ENCODE assay signal across 8 mouse cellular contexts in the genomic region with DNA sequence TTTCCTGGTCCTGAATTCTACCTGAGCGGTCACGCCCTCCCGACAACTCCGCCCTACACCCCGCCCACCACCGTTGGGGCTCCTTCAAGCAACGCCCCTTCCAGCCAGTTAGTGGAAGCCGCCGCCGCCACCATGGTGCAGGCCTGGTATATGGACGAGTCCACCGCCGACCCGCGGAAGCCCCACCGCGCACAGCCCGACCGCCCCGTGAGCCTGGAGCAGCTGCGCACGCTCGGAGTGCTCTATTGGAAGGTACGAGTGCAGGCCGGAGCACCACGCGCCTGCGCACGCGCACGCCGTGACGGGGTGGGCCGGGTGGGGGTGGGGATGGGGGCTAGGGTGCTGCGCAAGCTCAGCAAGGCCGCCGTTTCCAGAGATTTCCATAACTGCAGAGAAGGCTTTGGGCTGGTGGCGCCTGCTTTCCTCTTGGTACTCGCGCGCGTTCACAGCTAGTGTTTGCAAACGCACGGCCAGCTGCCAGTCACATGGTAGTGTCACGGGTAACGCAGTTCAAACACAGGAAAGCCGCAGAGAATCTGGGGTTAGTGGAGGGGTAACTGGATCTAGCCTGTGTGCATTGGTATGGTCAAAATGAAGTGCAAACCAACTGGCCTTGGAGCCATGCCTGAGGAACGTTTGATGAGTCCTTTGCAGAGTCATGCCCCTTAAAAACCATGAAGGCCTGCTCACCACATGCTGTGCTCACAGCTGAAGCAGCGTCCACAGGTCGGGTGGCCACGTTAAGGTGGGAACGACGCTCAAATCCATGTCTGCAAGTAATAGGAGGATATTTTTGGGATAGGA. TPM values are rescaled to one million over a fixed set of nuclear protein-coding genes. Genes with fewer than 3 reads are reported as not detected.
DNase-seq lines count a peak whose midpoint lies in the region; ATAC-seq and TF ChIP-seq lines count a peak whose summit lies in the region.

TSS of gene Adi1 (plus strand) at position 111 of the 804 bp plus-strand sequence.

- TF ChIP-seq CTCF in G1E (IDR thresholded peaks at IDR 0.05; ENCODE audit: low read depth, low read length), result no peak
- no peak for TF ChIP-seq CTCF in forebrain, postnatal 0 days (IDR thresholded peaks at IDR 0.05; ENCODE audit: low read depth)

- peak; percentile 75 for ATAC-seq in G1E (ENCODE audit: extremely low read depth, insufficient number of reproducible peaks, low FRiP score, poor library complexity, severe bottlenecking)
- ATAC-seq in forebrain, postnatal 0 days, result peak; percentile 98
- ATAC-seq in lung, embryonic 15.5 days (ENCODE audit: borderline replicate concordance, extremely low read depth, low FRiP score, low TSS enrichment), result peak; percentile 94

- peaks cover 22% of the 10 kb centered on the region for H3K4me1 ChIP-seq in G1E (ENCODE audit: insufficient read depth, low read depth, low read length)
- H3K4me1 ChIP-seq in forebrain, postnatal 0 days (ENCODE audit: insufficient read depth), result peaks cover 9% of the 10 kb centered on the region
- peaks cover 17% of the 10 kb centered on the region for H3K4me1 ChIP-seq in lung, embryonic 15.5 days

- peak within 1 kb of the TSS; percentile 79 for H3K4me3 ChIP-seq in G1E (ENCODE audit: low read depth, low read length)
- H3K4me3 ChIP-seq in forebrain, postnatal 0 days (ENCODE audit: low read depth, low read length), result peak within 1 kb of the TSS; percentile 51
- peak within 1 kb of the TSS; percentile 65 for H3K4me3 ChIP-seq in lung, embryonic 15.5 days

- H3K9ac ChIP-seq in forebrain, postnatal 0 days, result peak within 1 kb of the TSS; percentile 80
- H3K9ac ChIP-seq in lung, embryonic 15.5 days, result peak within 1 kb of the TSS; percentile 74

- H3K9me3 ChIP-seq in G1E (replicated peaks), result no peaks in the 10 kb centered on the region
- H3K9me3 ChIP-seq in forebrain, postnatal 0 days (ENCODE audit: low read length), result no peaks in the 10 kb centered on the region
- no peaks in the 10 kb centered on the region for H3K9me3 ChIP-seq in lung, embryonic 15.5 days

- peak within 1 kb of the TSS; percentile 97 for H3K27ac ChIP-seq in forebrain, postnatal 0 days (ENCODE audit: low read depth, low read length)
- peak within 1 kb of the TSS; percentile 98 for H3K27ac ChIP-seq in lung, embryonic 15.5 days

- H3K4me2 ChIP-seq in forebrain, postnatal 0 days (ENCODE audit: low read depth), result peak within 1 kb of the TSS; percentile 64
- H3K4me2 ChIP-seq in lung, embryonic 15.5 days, result peak within 1 kb of the TSS; percentile 74

- peaks cover 30% of the 10 kb centered on the region for H3K36me3 ChIP-seq in G1E (replicated peaks)
- H3K36me3 ChIP-seq in forebrain, postnatal 0 days (ENCODE audit: insufficient read depth), result no peaks in the 10 kb centered on the region
- peaks cover 10% of the 10 kb centered on the region; the same call in 1 of the 2 replicates for H3K36me3 ChIP-seq in lung, embryonic 15.5 days

- 4% methylated on average over 53 of the region's 53 CpGs for WGBS in forebrain, postnatal 0 days
- 2% methylated on average over 53 of the region's 53 CpGs for WGBS in lung, embryonic 15.5 days

- peaks cover 9% of the 10 kb centered on the region for H3K27me3 ChIP-seq in G1E (ENCODE audit: insufficient read depth, low read length)
- H3K27me3 ChIP-seq in forebrain, postnatal 0 days (ENCODE audit: insufficient read depth, low read length), result no peaks in the 10 kb centered on the region
- H3K27me3 ChIP-seq in lung, embryonic 15.5 days, result no peaks in the 10 kb centered on the region

- peak; percentile 88 for DNase-seq in G1E (ENCODE audit: low spot score)
- DNase-seq in cerebellum, adult 18-20 months, result peak; percentile 86 to 88
- DNase-seq in forebrain, postnatal 0 days, result peak; percentile 95
- peak; percentile 81 for DNase-seq in heart, postnatal 4 days
- peak; percentile 80 to 85 for DNase-seq in layer of hippocampus, adult 8-10 months (ENCODE audit: low spot score in 2 of 2)
- peak; percentile 68 for DNase-seq in ovary, postnatal 10 days (ENCODE audit: low spot score)
- peak; percentile 75 to 77 for DNase-seq in thymus, postnatal 10 days (ENCODE audit: low spot score in 2 of 2)

RNA-seq across cellular contexts. Expression of gene Adi1, which starts in this region (rescaled TPM):
- total RNA-seq in G1E (2014; fragmentation: Nextera tagmentation) (70.8 and 97.4 TPM in 2 replicates), G1E (2017) (39.2 and 45.3 TPM in 2 replicates)
- 20.1 and 25.6 TPM in 2 replicates for polyA plus RNA-seq in G1E (2012)
- total RNA-seq in forebrain, postnatal 0 days (2014; rRNA removed), result 5.1 and 9.4 TPM in 2 replicates
- polyA plus RNA-seq in forebrain, postnatal 0 days (2015; fragmentation: Nextera tagmentation; extraction: Ambion mirVana), result 24.7 and 27.9 TPM in 2 replicates
- total RNA-seq in heart, postnatal 4 days (2021), result 10 to 100 TPM; 27.5 to 31.5 TPM
- 10 to 100 TPM; 41.6 to 48.1 (median 43.4) TPM for total RNA-seq in layer of hippocampus, adult 8-10 months (2022)
- 87.9 and 88.1 TPM in 2 replicates for polyA plus RNA-seq in lung, embryonic 15.5 days (2015; fragmentation: Nextera tagmentation; extraction: Ambion mirVana)

Comparison
In these comparisons a context has a peak if more than half of its experiments do, and no peak if none do; other contexts are left out.
1. Peak in every context shown above with its lines: DNase-seq, ATAC-seq, H3K4me3 ChIP-seq and H3K27ac ChIP-seq.